Mouse (Mus musculus) testis, adult 2 months (tissue): ENCODE results near the gene Znfx1.

Experiments
- CTCF ChIP-seq: fragments of 200-500 bp; IDR thresholded peaks from 2 replicates; pipeline ENCODE4 v1.5.1; 2012; ENCODE audit warnings: low read depth, mild to moderate bottlenecking, inconsistent platforms, low read length, moderate library complexity; ENCODE audit not compliant: control insufficient read depth, insufficient read depth, insufficient replicate concordance
- POLR2A ChIP-seq: fragments of 200-500 bp; IDR thresholded peaks from 2 replicates; pipeline ENCODE4 v1.6.1; 2012; ENCODE audit warnings: low read depth, mild to moderate bottlenecking, inconsistent platforms, low read length, moderate library complexity; ENCODE audit not compliant: control insufficient read depth

DNA sequence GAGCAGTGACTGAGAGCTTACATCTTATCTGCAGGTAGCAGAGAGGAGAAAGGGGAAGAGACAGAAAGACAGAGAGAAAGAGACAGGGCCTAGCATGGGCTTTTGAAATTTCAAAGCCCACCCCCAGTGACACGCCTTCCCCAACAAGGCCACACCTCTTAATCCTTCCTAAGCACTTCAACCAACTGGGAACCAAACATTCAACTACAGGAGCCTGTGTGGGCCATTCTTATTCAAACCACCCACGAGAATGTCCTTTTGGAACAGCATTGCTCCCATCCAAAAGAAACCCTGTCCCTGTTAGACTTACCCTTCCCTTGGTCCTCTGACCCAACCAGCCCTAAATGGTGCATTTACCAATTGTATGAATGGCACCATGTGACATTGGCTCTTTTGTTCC is 13.9 kb upstream of the Znfx1 start:
- TF ChIP-seq CTCF (no peak), POLR2A (no peak)
